Mouse (Mus musculus) midbrain, embryonic 16.5 days (tissue): ENCODE data around the gene Med24. TPM values are rescaled to one million over a fixed set of nuclear protein-coding genes. Genes with fewer than 3 reads are reported as not detected.

Experiments
- ATAC-seq: fragments of 200-750 bp; cut with Nextera tagmentation; 2 replicates; pipeline ENCODE4 v1.8.0; 2017; ENCODE audit warnings: moderate TSS enrichment
- H3K27ac ChIP-seq: fragments of 300-500 bp; sonication (generic); 2 replicates; pipeline ENCODE4 v1.5.1; 2014; ENCODE audit warnings: mild to moderate bottlenecking, low read length, mixed read lengths
- H3K27me3 ChIP-seq: fragments of 300-500 bp; sonication (generic); 2 replicates; pipeline ENCODE4 v1.6.1; 2014; ENCODE audit warnings: low read depth, low read length, mixed read lengths; ENCODE audit not compliant: control insufficient read depth, insufficient read depth
- H3K36me3 ChIP-seq: fragments of 300-500 bp; sonication (generic); 2 replicates; pipeline ENCODE4 v1.6.1; 2014; ENCODE audit warnings: mild to moderate bottlenecking, low read length, moderate library complexity, mixed read lengths; ENCODE audit not compliant: control insufficient read depth, insufficient read depth
- H3K4me1 ChIP-seq: fragments of 300-500 bp; sonication (generic); 2 replicates; pipeline ENCODE4 v1.6.1; 2014; ENCODE audit warnings: mild to moderate bottlenecking, low read length, mixed read lengths; ENCODE audit not compliant: control insufficient read depth, insufficient read depth
- H3K4me2 ChIP-seq: fragments of 300-500 bp; sonication (generic); 2 replicates; pipeline ENCODE4 v1.6.1; 2014; ENCODE audit warnings: mild to moderate bottlenecking, low read length, mixed read lengths
- H3K4me3 ChIP-seq: fragments of 300-500 bp; sonication (generic); 2 replicates; pipeline ENCODE4 v1.5.1; 2014; ENCODE audit warnings: low read depth, mild to moderate bottlenecking, low read length, moderate library complexity, mixed read lengths
- H3K9ac ChIP-seq: fragments of 300-500 bp; sonication (generic); 2 replicates; pipeline ENCODE4 v1.6.1; 2014; ENCODE audit warnings: low read depth, low read length, mixed read lengths
- H3K9me3 ChIP-seq: fragments of 300-500 bp; sonication (generic); replicated peaks from 2 replicates; pipeline ENCODE4 v1.6.1; 2014; ENCODE audit warnings: mild to moderate bottlenecking, low read length, mixed read lengths; ENCODE audit not compliant: control insufficient read depth, poor library complexity, severe bottlenecking
- WGBS: fragments of 180-500 bp; shearing (Covaris S2); extraction: QIAGEN DNeasy Blood & Tissue Kit; methylation state at CpG from one replicate; pipeline ENCODE4 v1.1.7; 2014; 5-methylcytosine and 5-hydroxymethylcytosine counted together
- polyA plus RNA-seq: library from polyadenylated mRNA; unstranded; fragments of >200 nt; fragmentation: Nextera tagmentation; extraction: Ambion mirVana; gene quantifications from 2 replicates; pipeline ENCODE4 v1.2.1, GENCODE M21; 2015

Med24 gene
- polyA plus RNA-seq: 75.1 and 77.5 TPM in 2 replicates

DNA sequence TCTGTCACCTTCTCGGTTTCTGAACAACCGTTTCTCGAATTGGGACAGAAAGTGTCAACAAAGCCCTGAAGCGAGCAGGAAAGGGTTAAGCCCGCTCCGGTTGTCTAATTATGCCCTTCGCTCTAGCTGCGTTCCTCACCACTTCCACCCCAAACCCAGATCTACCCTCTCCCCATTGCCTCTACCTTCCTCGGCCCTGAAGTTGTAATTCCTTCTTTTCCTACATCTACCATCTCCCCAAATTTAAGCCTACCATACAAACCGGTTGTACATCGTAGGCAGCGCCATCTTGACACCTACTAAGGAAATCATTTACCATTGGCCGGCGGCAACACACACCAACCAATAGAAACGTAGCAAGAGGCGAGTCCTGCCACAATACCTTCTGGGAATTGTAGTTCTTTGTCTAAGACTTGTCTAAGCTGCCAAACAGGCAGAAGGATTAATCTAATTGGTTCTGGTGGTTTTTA, at the start of gene Med24:
TSS of gene Med24 (minus strand) at position 317 of the 470 bp plus-strand sequence.
- Histone ChIP-seq H3K4me2 (peak within 1 kb of the TSS; percentile 68), H3K27me3 (no peaks in the 10 kb centered on the region), H3K9ac (peak within 1 kb of the TSS; percentile 74), H3K9me3 (no peaks in the 10 kb centered on the region), H3K4me3 (peak within 1 kb of the TSS; percentile 62), H3K36me3 (peaks cover 2% of the 10 kb centered on the region; the same call in 1 of the 2 replicates), H3K4me1 (peaks cover 12% of the 10 kb centered on the region), H3K27ac (peak within 1 kb of the TSS; percentile 83)
- WGBS: 1% methylated on average over 16 of the region's 16 CpGs
- peak; percentile 98 for ATAC-seq

DNA sequence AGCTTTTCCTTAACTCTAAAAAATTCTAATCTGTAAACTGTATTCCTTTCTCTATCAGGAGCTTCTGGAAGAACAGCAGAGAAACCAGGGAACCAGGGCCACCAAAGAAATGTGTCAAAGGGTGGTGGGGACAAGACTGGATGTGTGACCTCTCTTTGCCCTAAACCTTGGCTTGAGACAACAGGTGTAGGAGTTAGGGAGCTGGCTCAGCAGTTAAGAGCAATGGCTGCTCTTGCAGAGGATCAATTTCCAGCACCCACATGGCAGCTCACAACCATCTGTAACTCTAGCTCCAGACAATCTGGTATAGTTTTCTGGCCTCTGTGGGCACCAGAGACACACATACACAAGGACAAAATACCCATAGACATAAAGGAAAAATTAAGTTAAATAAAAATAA, 48.7 kb upstream of the Med24 start:
- peaks cover 44% of the 10 kb centered on the region for H3K4me1 ChIP-seq
- no peaks in the 10 kb centered on the region for H3K36me3 ChIP-seq
- H3K9ac ChIP-seq: no peak overlapping the region
- H3K4me2 ChIP-seq: no peak overlapping the region
- no peaks in the 10 kb centered on the region for H3K27me3 ChIP-seq
- H3K9me3 ChIP-seq: no peaks in the 10 kb centered on the region
- no peak overlapping the region for H3K27ac ChIP-seq
- ATAC-seq: no peak
- no peak overlapping the region for H3K4me3 ChIP-seq

DNA sequence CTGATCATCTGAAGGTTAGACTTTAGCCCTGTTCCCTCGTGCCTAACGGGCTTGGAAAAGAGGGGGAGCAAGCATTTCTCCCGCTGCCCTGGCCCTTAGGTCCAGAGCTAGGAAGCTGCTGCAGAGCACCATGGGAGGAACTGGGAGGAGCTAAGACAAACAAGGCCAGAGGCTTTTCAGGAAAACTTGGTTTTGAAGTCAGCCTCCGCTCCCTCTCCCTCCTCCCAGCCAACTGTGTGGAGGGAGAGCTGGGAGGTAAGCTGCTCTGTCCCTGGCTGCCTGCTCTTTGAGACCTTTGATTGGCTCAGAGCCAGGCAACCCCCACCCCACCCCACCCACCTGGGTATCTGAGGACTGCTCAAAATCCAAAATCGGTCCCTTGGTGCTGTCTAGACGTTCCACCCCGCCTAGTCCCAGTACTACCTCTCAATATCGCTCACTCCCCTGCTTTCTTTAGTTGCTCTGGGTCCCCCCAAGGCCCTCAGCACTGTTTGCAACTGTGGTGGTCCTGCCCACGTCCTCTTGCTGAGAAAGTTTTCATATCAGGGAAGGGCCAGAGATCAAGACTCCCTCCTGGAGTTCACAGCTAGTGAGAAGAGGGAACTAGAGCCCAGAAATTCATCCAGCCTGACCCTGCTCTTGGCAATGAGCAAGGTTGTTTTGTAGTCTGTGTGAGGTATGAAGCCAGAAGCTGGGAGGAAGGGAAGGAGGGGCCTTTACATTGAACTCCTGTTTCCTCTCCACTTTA, 47.8 kb upstream of the Med24 start:
- Histone ChIP-seq H3K27ac (peak overlapping the region; percentile 45), H3K9me3 (no peaks in the 10 kb centered on the region), H3K4me2 (no peak overlapping the region), H3K4me1 (peaks cover 39% of the 10 kb centered on the region), H3K9ac (no peak overlapping the region), H3K27me3 (no peaks in the 10 kb centered on the region), H3K36me3 (no peaks in the 10 kb centered on the region), H3K4me3 (no peak overlapping the region)
- ATAC-seq: no peak
- 7% methylated on average over 9 of the region's 9 CpGs for WGBS

DNA sequence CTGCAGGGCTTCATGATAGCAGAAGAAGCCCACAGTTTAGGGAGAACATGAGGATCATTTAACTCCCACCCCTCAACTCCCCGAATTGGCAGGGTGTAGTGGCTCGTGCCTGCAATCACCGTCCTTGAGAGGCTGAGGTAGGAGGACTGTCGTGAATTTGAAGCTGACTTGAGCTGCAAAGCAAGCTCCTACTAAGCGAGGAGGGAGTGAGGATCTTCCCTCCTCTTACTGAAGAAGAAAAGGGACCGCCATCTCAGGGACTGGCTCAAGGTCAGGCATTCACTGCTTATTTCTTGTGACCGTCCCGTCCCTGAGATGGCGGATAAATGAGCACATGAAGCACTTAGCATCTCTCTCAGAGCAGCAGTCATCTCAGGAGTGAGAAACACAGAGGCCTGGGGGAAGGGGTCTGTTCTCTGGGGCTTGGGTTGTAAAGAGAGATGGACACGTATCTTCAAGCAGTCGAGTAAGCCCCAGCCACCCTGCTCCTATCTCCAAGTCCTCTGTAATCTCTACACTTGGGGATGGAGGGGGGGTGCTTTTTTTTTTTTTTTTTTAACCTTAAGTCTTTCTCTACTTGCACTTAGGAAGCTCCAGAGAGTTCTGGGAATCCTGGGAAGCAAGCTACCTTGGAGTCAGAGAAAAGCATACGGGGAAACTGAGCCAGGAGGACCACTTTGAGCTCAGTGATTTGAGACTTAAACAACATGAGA, 47.0 kb upstream of the Med24 start:
- H3K36me3 ChIP-seq: no peaks in the 10 kb centered on the region; the same call in 1 of the 2 replicates
- no peak; the same call in 1 of the 2 replicates for ATAC-seq
- peak overlapping the region; percentile 44 for H3K27ac ChIP-seq
- H3K9me3 ChIP-seq: no peaks in the 10 kb centered on the region
- H3K4me2 ChIP-seq: peak overlapping the region; percentile 96; the same call in 1 of the 2 replicates
- H3K9ac ChIP-seq: no peak overlapping the region
- 54% methylated on average over 12 of the region's 12 CpGs for WGBS
- no peaks in the 10 kb centered on the region for H3K27me3 ChIP-seq
- peaks cover 38% of the 10 kb centered on the region for H3K4me1 ChIP-seq
- H3K4me3 ChIP-seq: no peak overlapping the region

DNA sequence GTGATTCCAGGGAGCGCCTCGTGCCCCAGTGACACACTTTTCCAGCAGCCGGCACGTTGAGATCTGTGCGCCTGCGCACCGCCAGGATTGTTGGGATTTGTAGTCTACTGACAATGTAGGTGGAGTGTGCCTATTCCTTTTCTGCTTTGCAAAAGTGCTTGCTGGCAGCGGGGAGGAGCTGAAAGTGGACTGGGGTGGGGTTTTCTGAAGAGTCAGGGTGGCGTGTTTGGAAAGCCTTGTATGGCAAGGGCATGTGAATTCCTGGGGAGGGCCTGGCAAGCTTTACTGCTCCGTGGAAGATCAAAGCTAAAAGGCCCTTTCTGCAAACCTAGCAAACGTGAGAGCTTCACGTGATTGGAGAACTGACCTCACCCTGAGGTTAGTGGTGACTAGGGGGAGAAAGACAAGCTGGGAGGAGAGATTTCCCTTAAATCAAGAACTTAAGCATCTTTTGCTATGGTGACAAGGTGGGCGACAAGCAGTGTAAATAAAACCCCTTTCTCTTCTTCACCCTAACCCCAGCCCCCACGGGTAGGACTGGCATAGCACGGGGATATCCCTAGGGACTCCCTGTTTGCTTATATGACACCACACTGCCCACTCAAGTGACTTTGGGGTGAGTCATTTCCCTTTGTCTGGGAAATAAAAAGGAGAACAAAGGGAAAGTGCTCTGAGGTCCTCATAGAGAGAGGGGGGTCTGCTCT, 46.3 kb upstream of the Med24 start:
- H3K4me3 ChIP-seq: peak overlapping the region; percentile 43
- ATAC-seq: peak; percentile 40
- WGBS: 7% methylated on average over 15 of the region's 15 CpGs

DNA sequence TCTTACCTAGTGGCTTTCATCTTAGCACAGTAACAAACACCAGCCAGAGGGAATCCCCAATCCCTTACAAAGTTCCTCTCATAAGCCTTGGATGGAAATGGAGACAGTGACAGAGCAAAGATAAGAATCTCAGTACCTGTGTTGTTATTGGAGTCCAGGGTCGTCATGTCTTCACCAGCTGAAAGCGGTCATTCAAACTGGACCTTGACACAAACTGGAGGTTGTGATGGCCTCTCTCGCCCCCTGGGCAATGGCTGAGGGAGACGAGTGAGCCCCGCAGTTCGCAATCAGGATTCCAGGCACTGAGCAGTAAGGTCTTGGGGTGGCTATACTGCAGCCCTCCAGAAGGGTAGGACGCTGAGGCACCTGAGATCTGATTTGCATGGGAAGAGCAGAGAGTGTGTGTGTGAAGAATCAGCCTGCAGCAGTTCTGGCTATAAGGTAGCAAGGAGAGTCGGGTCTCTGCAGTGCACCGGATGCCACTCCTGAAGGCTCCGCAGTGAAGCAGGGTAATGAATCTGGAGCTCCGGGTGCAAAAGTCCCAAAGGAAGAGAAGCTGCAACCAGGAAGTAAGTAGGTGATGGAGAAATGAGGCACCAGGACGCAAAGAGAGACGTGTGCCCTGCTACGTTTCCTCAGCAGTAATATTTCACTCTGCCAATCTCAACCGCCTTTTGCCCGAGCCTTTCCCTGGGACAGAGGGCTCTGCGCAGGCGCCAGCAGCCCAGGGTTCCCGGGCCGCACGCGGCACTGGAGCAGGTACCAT, 45.5 kb upstream of the Med24 start, which contains the start of gene Nr1d1:
TSS of gene Nr1d1 (minus strand) at position 752 of the 766 bp plus-strand sequence.
- H3K4me1 ChIP-seq: peaks cover 38% of the 10 kb centered on the region
- peak; percentile 90 for ATAC-seq
- peak within 1 kb of the TSS; percentile 59 for H3K9ac ChIP-seq
- H3K4me3 ChIP-seq: peak within 1 kb of the TSS; percentile 43
- H3K27me3 ChIP-seq: no peaks in the 10 kb centered on the region
- H3K9me3 ChIP-seq: no peaks in the 10 kb centered on the region
- 1% methylated on average over 22 of the region's 22 CpGs for WGBS
- H3K27ac ChIP-seq: peak within 1 kb of the TSS; percentile 72
- peaks cover 4% of the 10 kb centered on the region for H3K36me3 ChIP-seq
- H3K4me2 ChIP-seq: peak within 1 kb of the TSS; percentile 96

More for the DNA sequence above, 46.3 kb upstream of the Med24 start:
- Histone ChIP-seq H3K9ac (peak overlapping the region; percentile 23; the same call in 1 of the 2 replicates), H3K4me1 (peaks cover 38% of the 10 kb centered on the region), H3K27me3 (no peaks in the 10 kb centered on the region), H3K27ac (peak overlapping the region; percentile 44), H3K9me3 (no peaks in the 10 kb centered on the region), H3K4me2 (peak overlapping the region; percentile 96), H3K36me3 (peaks cover 4% of the 10 kb centered on the region)

DNA sequence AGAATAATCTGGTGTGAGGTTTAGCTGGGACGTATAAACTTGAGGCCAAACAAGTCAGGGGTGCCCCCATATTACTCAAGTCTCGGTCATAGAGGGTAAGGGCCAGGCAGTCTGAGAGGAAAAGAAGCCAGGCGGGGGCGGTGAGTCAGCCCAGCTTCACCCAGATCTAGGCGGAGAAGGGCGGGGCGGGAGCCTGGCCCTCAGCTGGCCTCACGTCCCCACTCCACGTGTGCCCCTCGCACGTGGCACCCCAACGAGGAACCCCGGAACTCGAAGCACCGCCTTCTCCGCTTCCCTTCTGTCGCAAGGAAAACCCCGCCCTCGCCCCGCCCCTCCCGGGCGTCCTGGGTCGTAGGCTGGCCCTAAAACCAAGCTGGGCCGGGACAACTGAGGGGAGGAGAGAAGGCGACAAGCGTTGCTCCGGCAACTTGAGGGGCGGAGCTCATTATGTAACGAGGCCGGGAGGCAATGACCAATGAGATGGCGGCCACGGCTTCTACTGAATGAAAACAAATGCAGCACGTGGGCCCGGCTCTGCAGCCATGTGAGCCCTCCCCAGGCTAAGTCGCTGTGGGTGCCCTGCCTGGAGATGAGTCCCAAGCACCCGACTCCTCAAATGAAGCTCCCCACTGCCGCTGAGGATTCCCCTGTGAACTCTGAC, 44.5 kb upstream of the Med24 start:
- ATAC-seq: peak; percentile 46
- H3K4me3 ChIP-seq: peak overlapping the region; percentile 43
- 2% methylated on average over 37 of the region's 37 CpGs for WGBS

DNA sequence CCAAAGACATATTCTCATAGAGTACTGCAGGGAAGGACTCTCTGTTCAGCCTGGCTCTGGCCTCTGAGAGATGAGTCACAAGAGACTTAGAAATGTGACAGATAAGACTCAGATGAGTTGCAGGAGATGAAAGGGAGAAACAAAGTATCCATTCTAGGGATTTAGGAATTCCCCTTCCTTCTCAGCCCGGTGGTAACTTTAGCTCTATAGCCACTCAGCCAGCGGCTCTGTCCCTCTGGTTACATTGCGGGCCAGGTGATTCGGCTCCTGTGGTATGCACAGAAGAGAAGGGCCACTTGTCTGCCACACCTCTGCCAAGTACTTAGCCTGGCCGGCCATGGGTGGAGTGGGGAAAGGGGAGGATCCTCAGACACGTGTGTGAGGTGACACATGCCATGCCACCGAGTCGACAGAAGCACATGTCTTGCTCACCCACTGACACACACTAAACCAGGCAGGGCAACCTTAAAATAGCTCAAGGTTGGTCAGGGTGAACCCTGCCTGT, 43.5 kb upstream of the Med24 start:
- H3K4me3 ChIP-seq: no peak overlapping the region
- H3K36me3 ChIP-seq: peaks cover 19% of the 10 kb centered on the region
- H3K4me1 ChIP-seq: peaks cover 49% of the 10 kb centered on the region
- H3K9me3 ChIP-seq: no peaks in the 10 kb centered on the region
- H3K4me2 ChIP-seq: peak overlapping the region; percentile 96
- 77% methylated on average over 8 of the region's 8 CpGs for WGBS
- no peak for ATAC-seq
- no peaks in the 10 kb centered on the region for H3K27me3 ChIP-seq
- H3K27ac ChIP-seq: no peak overlapping the region
- no peak overlapping the region for H3K9ac ChIP-seq

More for the DNA sequence above, 44.5 kb upstream of the Med24 start:
- H3K36me3 ChIP-seq: peaks cover 12% of the 10 kb centered on the region
- peak overlapping the region; percentile 59 for H3K9ac ChIP-seq
- H3K4me2 ChIP-seq: peak overlapping the region; percentile 96
- no peaks in the 10 kb centered on the region for H3K9me3 ChIP-seq
- H3K27ac ChIP-seq: no peak overlapping the region
- H3K27me3 ChIP-seq: no peaks in the 10 kb centered on the region
- H3K4me1 ChIP-seq: peaks cover 39% of the 10 kb centered on the region
